Mouse (Mus musculus) stomach, postnatal 0 days (tissue): ENCODE measurements at regions not wholly inside any gene's neighbourhood (a gene's known extent, or its start where the extent isn't known, plus 50 kb on each side); places are given as distances from the start of the nearest gene placed in this dataset.

ENCODE experiments used
- ATAC-seq: fragments of 200-750 bp; cut with Nextera tagmentation; 2 replicates; pipeline ENCODE4 v1.8.0; 2017; ENCODE audit not compliant: low FRiP score, low TSS enrichment
- DNase-seq: peaks from one replicate; pipeline ENCODE4 v3.0.0-alpha.2; 2016; ENCODE audit warnings: low spot score
- H3K27ac ChIP-seq: fragments of 300-500 bp; sonication (generic); replicated peaks from 2 replicates; pipeline ENCODE4 v1.5.1; 2014; ENCODE audit warnings: mild to moderate bottlenecking, control low read depth
- H3K27me3 ChIP-seq: fragments of 300-500 bp; sonication (generic); 2 replicates; pipeline ENCODE4 v1.6.1; 2014; ENCODE audit warnings: low read length; ENCODE audit not compliant: control insufficient read depth, insufficient read depth
- H3K36me3 ChIP-seq: fragments of 300-500 bp; sonication (generic); 2 replicates; pipeline ENCODE4 v1.6.1; 2014; ENCODE audit warnings: low read length, mixed read lengths; ENCODE audit not compliant: control insufficient read depth, insufficient read depth
- H3K4me1 ChIP-seq: fragments of 300-500 bp; sonication (generic); replicated peaks from 2 replicates; pipeline ENCODE4 v1.6.1; 2014; ENCODE audit warnings: antibody characterized with exemption; ENCODE audit not compliant: control insufficient read depth, insufficient read depth
- H3K4me2 ChIP-seq: fragments of 300-500 bp; sonication (generic); replicated peaks from 2 replicates; pipeline ENCODE4 v1.6.1; 2014; ENCODE audit warnings: low read depth, mild to moderate bottlenecking, control low read depth, moderate library complexity
- H3K4me3 ChIP-seq: fragments of 300-500 bp; sonication (generic); 2 replicates; pipeline ENCODE4 v1.5.1; 2014; ENCODE audit warnings: low read depth, low read length, control low read depth
- H3K9ac ChIP-seq: fragments of 300-500 bp; sonication (generic); 2 replicates; pipeline ENCODE4 v1.6.1; 2014; ENCODE audit warnings: mild to moderate bottlenecking, low read length, control low read depth, mixed read lengths
- H3K9me3 ChIP-seq: fragments of 300-500 bp; sonication (generic); 2 replicates; pipeline ENCODE4 v1.6.1; 2016; ENCODE audit warnings: low read length; ENCODE audit not compliant: control insufficient read depth
- CTCF ChIP-seq: IDR thresholded peaks from 2 replicates; pipeline ENCODE4 v1.5.1; 2016; ENCODE audit warnings: antibody characterized with exemption, low read depth, mild to moderate bottlenecking, moderate library complexity
- EP300 ChIP-seq: optimal IDR thresholded peaks from 2 replicates; pipeline ENCODE3; 2016; ENCODE audit warnings: antibody characterized with exemption
- WGBS: fragments of 180-500 bp; shearing (Covaris S2); extraction: QIAGEN DNeasy Blood & Tissue Kit; methylation state at CpG from one replicate; pipeline ENCODE4 v1.1.7; 2014; 5-methylcytosine and 5-hydroxymethylcytosine counted together

DNA sequence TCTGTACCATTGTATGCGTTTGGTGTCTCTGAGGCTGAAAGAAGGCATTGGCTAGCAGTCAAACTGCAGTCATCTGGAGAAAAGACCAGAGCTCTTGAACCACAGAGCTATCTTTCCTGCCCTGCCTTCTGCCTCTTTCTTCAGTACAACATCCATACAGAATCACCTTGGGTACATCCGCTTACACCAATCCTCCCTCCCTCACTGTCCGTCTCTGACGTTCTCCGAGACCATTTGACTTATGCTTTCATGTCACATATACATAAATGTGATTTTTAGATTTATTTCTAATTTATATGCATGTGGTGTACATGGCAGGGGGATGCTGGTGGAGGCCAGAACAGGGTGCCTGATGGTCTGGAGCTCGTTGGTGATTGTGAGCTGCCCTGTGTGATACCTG, 57.7 kb upstream of the Ube2e1 start:
- Histone ChIP-seq H3K4me3 (no peak overlapping the region), H3K4me2 (no peak overlapping the region), H3K9ac (no peak overlapping the region), H3K36me3 (no peaks in the 10 kb centered on the region), H3K27ac (no peak overlapping the region), H3K27me3 (no peaks in the 10 kb centered on the region), H3K9me3 (no peaks in the 10 kb centered on the region), H3K4me1 (no peaks in the 10 kb centered on the region)
- ATAC-seq (no peak), DNase-seq (no peak)
- 84% methylated on average over 6 of the region's 6 CpGs for WGBS
- no peak for TF ChIP-seq CTCF
- no peak for TF ChIP-seq EP300

DNA sequence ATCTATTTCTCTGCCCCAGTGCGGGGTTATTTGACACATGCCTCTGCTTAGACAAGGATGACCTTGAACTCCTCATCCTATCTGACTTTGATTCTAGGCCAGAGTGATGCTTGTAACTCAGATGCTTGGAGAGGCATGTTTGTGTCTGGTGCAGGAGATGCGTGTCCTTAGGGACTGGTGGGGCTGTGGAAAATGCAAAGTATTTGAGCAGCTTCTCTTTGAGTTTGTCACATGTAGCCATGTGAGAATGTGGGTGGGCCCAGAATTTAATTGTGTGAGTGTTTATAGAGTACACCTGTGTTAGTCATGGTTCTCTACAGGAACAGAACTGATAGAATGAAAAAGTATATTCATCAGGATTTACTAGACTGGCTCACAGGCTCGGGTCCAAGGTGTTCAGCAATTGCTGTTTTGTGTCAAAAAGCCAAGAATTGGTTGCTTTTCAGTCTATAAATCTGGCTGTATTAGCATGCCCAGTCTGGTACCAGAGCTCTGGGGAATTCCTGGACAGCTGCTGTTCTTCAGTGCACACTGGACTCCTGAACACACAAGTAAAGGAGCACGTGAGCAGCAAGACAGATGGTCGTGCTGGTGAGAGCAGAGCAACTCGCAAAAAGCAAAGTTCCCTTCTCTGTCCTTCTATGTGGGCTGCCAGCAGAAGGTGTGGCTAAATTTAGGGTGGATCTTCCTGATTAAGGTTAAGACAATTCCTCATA, 54.5 kb upstream of the Ube2e1 start:
- Histone ChIP-seq H3K9ac (no peak overlapping the region), H3K4me3 (no peak overlapping the region), H3K36me3 (no peaks in the 10 kb centered on the region), H3K27me3 (no peaks in the 10 kb centered on the region), H3K4me2 (no peak overlapping the region), H3K27ac (no peak overlapping the region), H3K9me3 (no peaks in the 10 kb centered on the region), H3K4me1 (no peaks in the 10 kb centered on the region)
- TF ChIP-seq EP300: no peak
- TF ChIP-seq CTCF: no peak
- ATAC-seq: no peak
- 51% methylated on average over 6 of the region's 6 CpGs for WGBS
- no peak for DNase-seq
